Mouse (Mus musculus): ENCODE measurements around the gene Tbc1d14.

DNA sequence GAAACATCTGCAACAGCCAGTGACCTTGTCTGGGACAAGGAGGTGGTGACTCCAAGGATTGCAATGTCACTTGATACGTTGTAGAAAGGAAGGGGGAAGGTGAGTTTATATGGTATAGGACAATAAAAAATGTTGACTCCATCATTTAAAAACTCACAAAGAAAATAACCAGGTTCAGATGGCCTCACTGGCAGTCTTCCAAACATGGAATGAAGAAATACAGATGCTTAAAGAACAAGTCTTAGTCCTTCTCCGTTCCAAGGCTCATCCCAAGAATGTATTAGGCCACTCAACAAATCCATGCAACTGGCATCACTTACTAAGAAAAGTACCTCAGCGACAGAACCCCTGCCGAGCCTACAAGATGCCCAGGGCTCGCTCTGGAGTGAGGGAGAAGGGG lies 38.6 kb downstream of the Tbc1d14 start:
- TF ChIP-seq CTCF (conservative IDR thresholded peaks at IDR 0.05; ENCODE audit: insufficient read depth, insufficient read length, low read depth, low read length) (no peak), POLR2A (IDR thresholded peaks at IDR 0.05; ENCODE audit: low read depth, low read length) (no peak)
